Mouse (Mus musculus) hindbrain, embryonic 13.5 days (tissue): ENCODE measurements around the gene Grip1. TPM values are rescaled to one million over a fixed set of nuclear protein-coding genes. Genes with fewer than 3 reads are reported as not detected.

Experiments used
- ATAC-seq: fragments of 200-750 bp; cut with Nextera tagmentation; 2 replicates; pipeline ENCODE4 v1.8.0; 2017; ENCODE audit warnings: moderate TSS enrichment; ENCODE audit not compliant: low FRiP score
- H3K27ac ChIP-seq: fragments of 300-500 bp; sonication (generic); 2 replicates; pipeline ENCODE4 v1.5.1; 2015; ENCODE audit warnings: inconsistent platforms, mild to moderate bottlenecking, moderate library complexity
- H3K27me3 ChIP-seq: fragments of 300-500 bp; sonication (generic); 2 replicates; pipeline ENCODE4 v1.6.1; 2015; ENCODE audit warnings: mild to moderate bottlenecking, inconsistent platforms
- H3K36me3 ChIP-seq: fragments of 300-500 bp; sonication (generic); 2 replicates; pipeline ENCODE4 v1.6.1; 2015; ENCODE audit warnings: mild to moderate bottlenecking, inconsistent platforms
- H3K4me1 ChIP-seq: fragments of 300-500 bp; sonication (generic); replicated peaks from 2 replicates; pipeline ENCODE4 v1.6.1; 2015; ENCODE audit warnings: inconsistent platforms
- H3K4me2 ChIP-seq: fragments of 300-500 bp; sonication (generic); 2 replicates; pipeline ENCODE4 v1.6.1; 2015; ENCODE audit warnings: inconsistent platforms, mild to moderate bottlenecking, moderate library complexity
- H3K4me3 ChIP-seq: fragments of 300-500 bp; sonication (generic); 2 replicates; pipeline ENCODE4 v1.5.1; 2015; ENCODE audit warnings: mild to moderate bottlenecking, inconsistent platforms
- H3K9ac ChIP-seq: fragments of 300-500 bp; sonication (generic); 2 replicates; pipeline ENCODE4 v1.6.1; 2015; ENCODE audit warnings: mild to moderate bottlenecking, inconsistent platforms
- H3K9me3 ChIP-seq: fragments of 300-500 bp; sonication (generic); 2 replicates; pipeline ENCODE4 v1.6.1; 2016; ENCODE audit warnings: inconsistent platforms
- WGBS: fragments of 180-500 bp; shearing (Covaris S2); methylation state at CpG from one replicate; pipeline ENCODE4 v1.1.7; 2015; 5-methylcytosine and 5-hydroxymethylcytosine counted together
- polyA plus RNA-seq: library from polyadenylated mRNA; unstranded; fragments of >200 nt; fragmentation: Nextera tagmentation; extraction: Ambion mirVana; gene quantifications from 2 replicates; pipeline ENCODE4 v1.2.1, GENCODE M21; 2015

Gene Grip1
- polyA plus RNA-seq, 1 experiment from 2014 or later: 17.7 TPM

DNA sequence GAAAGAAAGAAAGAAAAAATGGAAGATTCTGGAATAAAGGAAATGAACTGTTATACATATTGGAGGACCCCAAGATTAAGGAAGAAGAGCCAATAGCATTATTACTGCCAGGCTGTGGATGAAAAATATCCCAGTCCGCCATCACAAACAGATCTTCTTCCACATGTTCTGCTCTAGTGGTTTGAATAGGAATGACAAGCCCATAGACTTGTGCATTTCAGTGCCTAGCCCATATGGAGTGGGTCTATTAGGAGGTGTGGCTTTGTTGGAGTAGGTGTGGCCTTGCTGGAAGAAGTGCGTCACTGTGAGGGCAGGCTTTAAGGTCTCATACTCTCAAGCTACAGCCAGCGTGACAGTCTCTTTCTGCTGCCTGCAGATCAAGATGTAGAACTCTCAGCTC lies 670.1 kb downstream of the Grip1 start:
- Histone ChIP-seq H3K27ac (no peak overlapping the region), H3K4me2 (no peak overlapping the region), H3K27me3 (no peaks in the 10 kb centered on the region), H3K36me3 (no peaks in the 10 kb centered on the region), H3K4me3 (no peak overlapping the region), H3K9me3 (no peaks in the 10 kb centered on the region), H3K4me1 (0 out of 2 replicates have a peak, but pooled peaks cover 2% of the 10 kb centered on the region), H3K9ac (no peak overlapping the region)
- no peak for ATAC-seq
- 94% methylated on average over 3 of the region's 3 CpGs for WGBS

GRCm38 (mm10) chr10:120124801-120125464 lies 671.3 kb downstream of the Grip1 start:
- Histone ChIP-seq H3K9me3 (no peaks in the 10 kb centered on the region), H3K4me2 (no peak overlapping the region), H3K4me1 (0 out of 2 replicates have a peak, but pooled peaks cover 6% of the 10 kb centered on the region), H3K4me3 (no peak overlapping the region), H3K27ac (no peak overlapping the region), H3K36me3 (no peaks in the 10 kb centered on the region), H3K9ac (no peak overlapping the region), H3K27me3 (no peaks in the 10 kb centered on the region)
- no peak for ATAC-seq
- WGBS: 50% methylated on average over 7 of the region's 7 CpGs

DNA sequence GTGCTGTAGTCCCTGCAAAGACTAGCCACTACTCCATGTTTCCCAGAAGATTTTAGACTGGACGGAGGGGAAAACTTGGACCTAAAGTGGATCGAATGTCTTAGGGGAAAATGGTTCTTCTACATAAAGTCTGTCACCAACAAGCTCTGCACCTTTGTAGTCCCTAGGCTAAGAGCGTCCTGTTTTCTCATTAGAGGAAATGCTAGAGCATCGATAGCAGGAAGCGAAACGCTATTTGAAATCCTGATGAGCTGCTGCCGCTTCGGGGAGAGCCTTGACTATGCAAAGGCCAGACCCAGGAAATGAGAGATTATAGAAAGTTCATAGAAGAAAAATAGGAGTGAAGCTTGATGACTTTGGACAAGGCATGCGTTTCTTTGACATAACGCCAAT lies 671.8 kb downstream of the Grip1 start:
- no peaks in the 10 kb centered on the region for H3K9me3 ChIP-seq
- H3K27ac ChIP-seq: no peak overlapping the region
- H3K27me3 ChIP-seq: no peaks in the 10 kb centered on the region
- WGBS: 80% methylated on average over 10 of the region's 10 CpGs
- H3K36me3 ChIP-seq: no peaks in the 10 kb centered on the region
- H3K4me3 ChIP-seq: no peak overlapping the region
- 0 out of 2 replicates have a peak, but pooled peaks cover 6% of the 10 kb centered on the region for H3K4me1 ChIP-seq
- ATAC-seq: no peak
- no peak overlapping the region for H3K9ac ChIP-seq
- no peak overlapping the region for H3K4me2 ChIP-seq

- Histone ChIP-seq H3K27ac (no peak overlapping the region), H3K4me2 (peak overlapping the region; percentile 3; the same call in 1 of the 2 replicates), H3K36me3 (no peaks in the 10 kb centered on the region), H3K9ac (no peak overlapping the region), H3K9me3 (no peaks in the 10 kb centered on the region), H3K27me3 (no peaks in the 10 kb centered on the region), H3K4me3 (no peak overlapping the region), H3K4me1 (peaks cover 10% of the 10 kb centered on the region; the same call in 1 of the 2 replicates)
- WGBS: 40% methylated on average over 13 of the region's 13 CpGs
- ATAC-seq: no peak
Measured at GRCm38 (mm10) chr10:120128601-120129277, 675.1 kb downstream of the Grip1 start.

GRCm38 (mm10) chr10:120130621-120131020 lies 677.0 kb downstream of the Grip1 start:
- no peak for ATAC-seq
- 66% methylated on average over 16 of the region's 16 CpGs for WGBS

DNA sequence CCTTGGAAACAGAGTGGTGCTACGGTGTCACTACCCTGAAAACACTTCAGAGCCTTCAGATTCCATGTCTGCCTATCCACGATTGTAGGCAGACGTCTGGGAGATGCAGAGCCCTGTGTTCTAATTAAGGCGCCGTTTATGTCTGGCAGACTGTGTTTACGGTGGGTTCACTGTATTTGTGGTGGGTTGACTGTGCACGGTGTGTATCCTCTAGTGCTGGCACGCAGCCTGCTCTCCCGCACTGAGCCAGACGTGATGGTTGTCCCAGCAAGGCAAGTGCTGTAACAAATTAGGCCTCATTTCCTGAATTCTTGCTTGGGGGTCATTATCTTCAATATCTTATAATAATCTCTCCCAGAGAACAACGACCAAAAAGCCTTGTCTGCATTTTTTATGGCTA lies 680.1 kb downstream of the Grip1 start:
- 72% methylated on average over 11 of the region's 11 CpGs for WGBS
- Histone ChIP-seq H3K9ac (no peak overlapping the region), H3K4me3 (no peak overlapping the region), H3K9me3 (no peaks in the 10 kb centered on the region), H3K27ac (no peak overlapping the region), H3K4me2 (no peak overlapping the region), H3K27me3 (no peaks in the 10 kb centered on the region), H3K36me3 (no peaks in the 10 kb centered on the region), H3K4me1 (peaks cover 12% of the 10 kb centered on the region; the same call in 1 of the 2 replicates)
- no peak for ATAC-seq

More at GRCm38 (mm10) chr10:120130621-120131020, 677.0 kb downstream of the Grip1 start:
- no peak overlapping the region for H3K9ac ChIP-seq
- H3K4me3 ChIP-seq: no peak overlapping the region
- no peak overlapping the region for H3K4me2 ChIP-seq
- H3K27ac ChIP-seq: no peak overlapping the region
- H3K36me3 ChIP-seq: no peaks in the 10 kb centered on the region
- H3K9me3 ChIP-seq: no peaks in the 10 kb centered on the region
- peaks cover 11% of the 10 kb centered on the region; the same call in 1 of the 2 replicates for H3K4me1 ChIP-seq
- H3K27me3 ChIP-seq: no peaks in the 10 kb centered on the region

- Histone ChIP-seq H3K9ac (no peak overlapping the region), H3K4me2 (no peak overlapping the region), H3K4me1 (peaks cover 8% of the 10 kb centered on the region; the same call in 1 of the 2 replicates), H3K9me3 (no peaks in the 10 kb centered on the region), H3K27ac (no peak overlapping the region), H3K36me3 (no peaks in the 10 kb centered on the region), H3K4me3 (no peak overlapping the region), H3K27me3 (no peaks in the 10 kb centered on the region)
- 86% methylated on average over 12 of the region's 12 CpGs for WGBS
- ATAC-seq: no peak
Measured at GRCm38 (mm10) chr10:120136020-120136562, 682.5 kb downstream of the Grip1 start.

Other genes starting within 250 kb of the Grip1 start
- 42.5 and 44.3 TPM in 2 replicates for gene Cand1, start 213.8 kb upstream of the Grip1 start, polyA plus RNA-seq